Comparison of ENCODE assay signal across 24 mouse cellular contexts in the genomic region with DNA sequence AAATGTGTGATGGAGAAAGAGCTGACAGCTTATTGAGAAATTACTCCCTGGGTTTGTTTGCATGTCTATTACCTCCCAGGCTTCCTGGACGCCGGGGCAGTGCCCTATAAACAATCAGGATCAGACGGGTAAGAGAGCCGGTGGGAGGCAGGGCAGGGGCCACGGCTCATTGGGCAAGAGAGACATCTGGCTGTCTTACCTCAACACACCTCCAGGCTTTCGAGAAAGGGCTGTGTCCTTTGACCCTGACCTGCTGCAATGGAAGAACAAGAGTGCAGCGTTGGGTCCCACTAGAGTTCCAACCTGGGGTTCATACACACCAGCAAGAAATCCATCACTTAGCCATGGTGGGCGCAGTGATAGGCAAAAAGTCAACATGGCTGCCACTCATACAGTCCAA.
"Had no signal": no experiment of that assay in that cellular context is flagged by ENCODE, and none has a peak within 500 bp of the region (broad histone marks: within the 10 kb centered on the region; RNA-seq: fewer than 3 reads in every experiment).

No protein-coding gene starts in this region.

- DNase-seq: forebrain, postnatal 0 days; gastrocnemius, postnatal 14 days; gastrocnemius, postnatal 36 days; heart, adult 18-20 months; heart, postnatal 10 days; heart, postnatal 36 days; kidney, adult 11 months; kidney, adult 2 months; kidney, adult 9 months; kidney, postnatal 14 days; kidney, postnatal 36 days; layer of hippocampus, adult 9-11 months; layer of hippocampus, postnatal 36 days; left cerebral cortex, postnatal 4 days; lung, adult 18-20 months had no signal

- ATAC-seq: forebrain, postnatal 0 days; hindbrain, postnatal 0 days; intestine, embryonic 16.5 days had no signal

- H3K9ac ChIP-seq: forebrain, postnatal 0 days; hindbrain, embryonic 13.5 days; hindbrain, embryonic 15.5 days; limb, embryonic 13.5 days; limb, embryonic 15.5 days; liver, embryonic 14.5 days had no signal

- H3K27me3 ChIP-seq: hindbrain, embryonic 15.5 days; limb, embryonic 13.5 days; limb, embryonic 15.5 days had no signal

- H3K4me3 ChIP-seq: hindbrain, embryonic 13.5 days; hindbrain, embryonic 15.5 days; limb, embryonic 13.5 days; limb, embryonic 15.5 days had no signal

- H3K4me1 ChIP-seq: hindbrain, embryonic 13.5 days; hindbrain, embryonic 15.5 days; limb, embryonic 13.5 days; limb, embryonic 15.5 days had no signal

- H3K4me2 ChIP-seq: heart, embryonic 11.5 days; hindbrain, embryonic 13.5 days; hindbrain, embryonic 15.5 days; limb, embryonic 13.5 days; limb, embryonic 15.5 days had no signal

- H3K27ac ChIP-seq: hindbrain, embryonic 13.5 days; hindbrain, embryonic 15.5 days; hindbrain, postnatal 0 days; kidney, postnatal 0 days; limb, embryonic 13.5 days; limb, embryonic 15.5 days; liver, embryonic 14.5 days had no signal

- H3K36me3 ChIP-seq: hindbrain, embryonic 13.5 days; hindbrain, embryonic 15.5 days; limb, embryonic 13.5 days; limb, embryonic 15.5 days had no signal

- H3K9me3 ChIP-seq: hindbrain, embryonic 13.5 days; hindbrain, embryonic 15.5 days; limb, embryonic 15.5 days had no signal
